15 mouse cellular contexts compared by ENCODE assay signal in the genomic region with DNA sequence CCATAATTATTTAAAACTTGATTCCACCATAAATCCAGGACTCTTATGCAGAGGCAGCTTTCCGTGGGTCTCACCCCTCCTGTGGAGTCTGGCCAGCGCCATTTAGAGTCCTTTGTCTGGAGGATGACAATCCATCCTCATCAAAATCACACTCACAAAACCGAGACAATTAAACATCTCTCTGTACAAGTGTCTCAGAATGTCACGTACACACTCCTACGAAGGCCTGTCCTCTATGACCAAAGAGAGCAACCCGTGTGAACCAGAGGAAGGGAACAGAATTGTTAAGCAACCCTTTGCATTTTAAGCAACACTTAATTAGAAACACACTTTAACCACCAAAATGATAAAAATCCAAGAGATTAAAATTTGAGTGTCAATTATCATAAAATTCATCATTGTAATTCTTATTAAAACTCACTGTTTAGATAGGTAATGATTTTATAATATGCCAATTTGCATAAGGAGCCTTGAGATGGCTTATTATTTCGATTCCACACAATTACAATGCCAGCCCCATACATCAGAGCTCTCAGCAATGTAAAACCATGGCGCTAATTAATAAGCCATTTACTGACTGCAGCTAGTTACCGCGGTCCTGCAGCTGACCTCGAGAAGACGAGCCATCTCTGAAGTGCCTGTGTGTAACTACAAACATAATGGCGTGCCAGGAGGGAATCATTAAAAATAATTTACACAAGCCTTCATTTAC.
A peak's percentile ranks its signal among the peaks of the same experiment; 100 is the strongest.
DNase-seq lines count a peak whose midpoint lies in the region; ATAC-seq and TF ChIP-seq lines count a peak whose summit lies in the region.
"Had no signal": no experiment of that assay in that cellular context is flagged by ENCODE, and none has a peak within 500 bp of the region (broad histone marks: within the 10 kb centered on the region; RNA-seq: fewer than 3 reads in every experiment).

No protein-coding gene starts in this region.

- no peaks in the 10 kb centered on the region; the same call in 1 of the 2 replicates for H3K9me3 ChIP-seq in kidney, embryonic 16.5 days (ENCODE audit: low read length)
- no peaks in the 10 kb centered on the region; the same call in 1 of the 2 replicates for H3K9me3 ChIP-seq in hindbrain, embryonic 10.5 days
- no peaks in the 10 kb centered on the region for H3K9me3 ChIP-seq in hindbrain, postnatal 0 days (ENCODE audit: low read length)
- no peaks in the 10 kb centered on the region for H3K9me3 ChIP-seq in neural tube, embryonic 13.5 days
- H3K9me3 ChIP-seq: embryonic facial prominence, embryonic 12.5 days; liver, embryonic 13.5 days had no signal

- H3K36me3 ChIP-seq in kidney, embryonic 16.5 days (ENCODE audit: insufficient read depth, low read length), result no peaks in the 10 kb centered on the region
- H3K36me3 ChIP-seq in hindbrain, embryonic 10.5 days, result no peaks in the 10 kb centered on the region
- no peaks in the 10 kb centered on the region for H3K36me3 ChIP-seq in hindbrain, postnatal 0 days (ENCODE audit: insufficient read depth, low read length)
- no peaks in the 10 kb centered on the region for H3K36me3 ChIP-seq in neural tube, embryonic 13.5 days
- H3K36me3 ChIP-seq: embryonic facial prominence, embryonic 12.5 days; liver, embryonic 13.5 days had no signal

- 32% methylated on average over 13 of the region's 13 CpGs for WGBS in kidney, embryonic 16.5 days
- 47% methylated on average over 13 of the region's 13 CpGs for WGBS in hindbrain, embryonic 10.5 days
- WGBS in hindbrain, postnatal 0 days, result 27% methylated on average over 13 of the region's 13 CpGs
- 9% methylated on average over 13 of the region's 13 CpGs for WGBS in neural tube, embryonic 13.5 days

- no peak overlapping the region for H3K27ac ChIP-seq in kidney, embryonic 16.5 days (ENCODE audit: low read length)
- peak overlapping the region; percentile 67; the same call in 1 of the 2 replicates for H3K27ac ChIP-seq in hindbrain, embryonic 10.5 days
- no peak overlapping the region for H3K27ac ChIP-seq in hindbrain, postnatal 0 days
- H3K27ac ChIP-seq in neural tube, embryonic 13.5 days (replicated peaks), result no peak overlapping the region
- H3K27ac ChIP-seq: embryonic facial prominence, embryonic 12.5 days; liver, embryonic 13.5 days had no signal

- H3K9ac ChIP-seq in kidney, embryonic 16.5 days (replicated peaks; ENCODE audit: low read length), result no peak overlapping the region
- no peak overlapping the region for H3K9ac ChIP-seq in hindbrain, postnatal 0 days (replicated peaks; ENCODE audit: low read length)
- H3K9ac ChIP-seq in neural tube, embryonic 13.5 days, result no peak overlapping the region
- H3K9ac ChIP-seq: embryonic facial prominence, embryonic 12.5 days; liver, embryonic 13.5 days had no signal

- no peak overlapping the region for H3K4me3 ChIP-seq in kidney, embryonic 16.5 days (ENCODE audit: low read length)
- no peak overlapping the region for H3K4me3 ChIP-seq in hindbrain, embryonic 10.5 days
- no peak overlapping the region for H3K4me3 ChIP-seq in hindbrain, postnatal 0 days (ENCODE audit: low read length)
- no peak overlapping the region for H3K4me3 ChIP-seq in neural tube, embryonic 13.5 days
- H3K4me3 ChIP-seq: embryonic facial prominence, embryonic 12.5 days; liver, embryonic 13.5 days; myocyte had no signal

- peaks cover 44% of the 10 kb centered on the region for H3K27me3 ChIP-seq in kidney, embryonic 16.5 days (ENCODE audit: insufficient read depth, low read length)
- H3K27me3 ChIP-seq in hindbrain, embryonic 10.5 days (ENCODE audit: insufficient read depth, poor library complexity, severe bottlenecking), result peaks cover 42% of the 10 kb centered on the region
- peaks cover 7% of the 10 kb centered on the region for H3K27me3 ChIP-seq in hindbrain, postnatal 0 days (ENCODE audit: insufficient read depth, low read length)
- peaks cover 77% of the 10 kb centered on the region for H3K27me3 ChIP-seq in neural tube, embryonic 13.5 days
- H3K27me3 ChIP-seq: liver, embryonic 13.5 days; Patski had no signal

- no peaks in the 10 kb centered on the region; the same call in 1 of the 2 replicates for H3K4me1 ChIP-seq in kidney, embryonic 16.5 days (ENCODE audit: insufficient read depth, low read length)
- H3K4me1 ChIP-seq in hindbrain, embryonic 10.5 days (replicated peaks), result peaks cover 57% of the 10 kb centered on the region
- H3K4me1 ChIP-seq in hindbrain, postnatal 0 days (ENCODE audit: insufficient read depth, low read length), result no peaks in the 10 kb centered on the region
- H3K4me1 ChIP-seq in neural tube, embryonic 13.5 days (replicated peaks), result peaks cover 48% of the 10 kb centered on the region
- H3K4me1 ChIP-seq: liver, embryonic 13.5 days had no signal

- peak overlapping the region; percentile 28 for H3K4me2 ChIP-seq in kidney, embryonic 16.5 days (replicated peaks; ENCODE audit: low read depth, low read length)
- H3K4me2 ChIP-seq in hindbrain, postnatal 0 days (ENCODE audit: low read depth, low read length), result peak overlapping the region; percentile 17; the same call in 1 of the 2 replicates
- peak overlapping the region; percentile 15; the same call in 1 of the 2 replicates for H3K4me2 ChIP-seq in neural tube, embryonic 13.5 days
- H3K4me2 ChIP-seq: embryonic facial prominence, embryonic 12.5 days; liver, embryonic 13.5 days had no signal

- no peak for DNase-seq in kidney, postnatal 36 days
- no peak for DNase-seq in hindbrain, embryonic 10.5 days (ENCODE audit: low spot score)
- DNase-seq in hindbrain, postnatal 0 days (ENCODE audit: low spot score), result peak; percentile 14
- DNase-seq in urinary bladder, adult 2 months (ENCODE audit: low spot score), result no peak
- DNase-seq in lung, postnatal 36 days, result no peak
- DNase-seq in spleen, postnatal 36 days (ENCODE audit: low spot score in 2 of 2), result no peak
- DNase-seq: cerebellum, adult 9-11 months; liver, embryonic 13.5 days; right cerebral cortex, adult 18-20 months; thymus, adult 2 months had no signal

- ATAC-seq in kidney, embryonic 16.5 days (ENCODE audit: low FRiP score, low TSS enrichment), result no peak
- no peak for ATAC-seq in hindbrain, postnatal 0 days
- peak; percentile 62 for ATAC-seq in neural tube, embryonic 13.5 days (ENCODE audit: low read depth)
- ATAC-seq: Patski had no signal

- no peak for TF ChIP-seq CTCF in hindbrain, postnatal 0 days (IDR thresholded peaks at IDR 0.05; ENCODE audit: low read depth)
